Mouse (Mus musculus) MEL (cell line): ENCODE data around the gene Chst14. TPM values are rescaled to one million over a fixed set of nuclear protein-coding genes. Genes with fewer than 3 reads are reported as not detected.

Experiments used
- DNase-seq: peaks from one replicate; pipeline ENCODE4 v3.0.0; 2011; ENCODE audit warnings: low read depth, low spot score
- H3K27ac ChIP-seq: 2 replicates; pipeline ENCODE4 v1.5.1; 2012; ENCODE audit warnings: low read depth, mild to moderate bottlenecking, control low read depth, low read length, moderate library complexity; ENCODE audit not compliant: control insufficient read depth
- H3K27me3 ChIP-seq, 2 experiments: fragments of 150-350 bp in 1 of 2; sonication (generic) in 1 of 2; 2 replicates each; pipeline ENCODE4 v1.6.1; 2012; ENCODE audit warnings: low read length in 2 of 2, mild to moderate bottlenecking in 2 of 2, improper control_type of control experiment in 1 of 2, moderate library complexity in 1 of 2; ENCODE audit not compliant: insufficient read depth in 2 of 2, control insufficient read depth in 1 of 2
- H3K36me3 ChIP-seq, 2 experiments: 2 replicates each; pipeline ENCODE4 v1.6.1; 2012 to 2014; ENCODE audit warnings: low read length in 2 of 2, improper control_type of control experiment in 1 of 2, inconsistent platforms in 1 of 2, mild to moderate bottlenecking in 1 of 2; ENCODE audit not compliant: insufficient read depth in 2 of 2, control insufficient read depth in 1 of 2
- H3K4me1 ChIP-seq, 2 experiments: fragments of 150-350 bp in 1 of 2; sonication (generic) in 1 of 2; 2 replicates each; pipeline ENCODE4 v1.6.1; 2012; ENCODE audit warnings: low read length in 2 of 2, improper control_type of control experiment in 1 of 2, mild to moderate bottlenecking in 1 of 2; ENCODE audit not compliant: insufficient read depth in 2 of 2, control insufficient read depth in 1 of 2
- H3K4me3 ChIP-seq, 2 experiments: fragments of 150-350 bp in 1 of 2; sonication (generic) in 1 of 2; 2 replicates each; pipeline ENCODE4 v1.5.1; 2012; ENCODE audit warnings: low read depth in 2 of 2, low read length in 2 of 2, mild to moderate bottlenecking in 2 of 2, moderate library complexity in 2 of 2, control low read depth in 1 of 2, improper control_type of control experiment in 1 of 2; ENCODE audit not compliant: control insufficient read depth in 1 of 2, insufficient read depth in 1 of 2
- H3K79me2 ChIP-seq: 2 replicates; pipeline ENCODE4 v1.6.1; 2012; ENCODE audit warnings: mild to moderate bottlenecking, low read length, moderate library complexity; ENCODE audit not compliant: control insufficient read depth, poor library complexity, insufficient read depth
- H3K9ac ChIP-seq: 2 replicates; pipeline ENCODE4 v1.6.1; 2012; ENCODE audit warnings: low read depth, mild to moderate bottlenecking, control low read depth, low read length, moderate library complexity; ENCODE audit not compliant: control insufficient read depth, poor library complexity, severe bottlenecking
- H3K9me3 ChIP-seq: fragments of 150-350 bp; sonication (generic); replicated peaks from 2 replicates; pipeline ENCODE4 v1.6.1; 2012; ENCODE audit warnings: mild to moderate bottlenecking, low read length, improper control_type of control experiment, moderate library complexity; ENCODE audit not compliant: insufficient read depth
- BHLHE40 ChIP-seq: IDR thresholded peaks from 2 replicates; pipeline ENCODE4 v1.6.1; 2012; ENCODE audit warnings: low read depth, mild to moderate bottlenecking, inconsistent platforms, low read length, improper control_type of control experiment, borderline replicate concordance
- CHD2 ChIP-seq: IDR thresholded peaks from 2 replicates; pipeline ENCODE4 v1.6.1; 2011; ENCODE audit warnings: low read length, improper control_type of control experiment
- CTCF ChIP-seq, 3 experiments: IDR thresholded peaks in 2 of 3; conservative IDR thresholded peaks in 1 of 3; 2 replicates each; pipeline ENCODE4 v1.5.1; 2011 to 2012; ENCODE audit warnings: low read length in 3 of 3, low read depth in 2 of 3, mild to moderate bottlenecking in 2 of 3, improper control_type of control experiment in 1 of 3, inconsistent platforms in 1 of 3, mixed read lengths in 1 of 3, moderate library complexity in 1 of 3; ENCODE audit not compliant: control insufficient read depth in 1 of 3, insufficient read depth in 1 of 3, poor library complexity in 1 of 3, severe bottlenecking in 1 of 3
- E2F4 ChIP-seq: IDR thresholded peaks from 2 replicates; pipeline ENCODE4 v1.6.1; 2011; ENCODE audit warnings: low read depth, low read length, improper control_type of control experiment, borderline replicate concordance
- ELF1 ChIP-seq: IDR thresholded peaks from 2 replicates; pipeline ENCODE4 v1.6.1; 2014; ENCODE audit warnings: low read depth, mild to moderate bottlenecking, inconsistent platforms, low read length, improper control_type of control experiment, moderate library complexity
- EP300 ChIP-seq, 2 experiments: IDR thresholded peaks; 2 replicates each; pipeline ENCODE4 v1.6.1; 2011; ENCODE audit warnings: improper control_type of control experiment in 2 of 2, low read length in 2 of 2, low read depth in 1 of 2, mild to moderate bottlenecking in 1 of 2
- GATA1 ChIP-seq: IDR thresholded peaks from 2 replicates; pipeline ENCODE4 v1.6.1; 2011; ENCODE audit warnings: low read depth, low read length, improper control_type of control experiment
- HCFC1 ChIP-seq: IDR thresholded peaks from 2 replicates; pipeline ENCODE4 v1.6.1; 2012; ENCODE audit warnings: low read depth, mild to moderate bottlenecking, inconsistent platforms, low read length, improper control_type of control experiment, moderate library complexity
- JUND ChIP-seq: IDR thresholded peaks from 2 replicates; pipeline ENCODE4 v1.6.1; 2011; ENCODE audit warnings: low read depth, mild to moderate bottlenecking, improper control_type of control experiment, low read length
- KAT2A ChIP-seq: conservative IDR thresholded peaks from 2 replicates; pipeline ENCODE4 v1.6.1; 2012; ENCODE audit warnings: low read depth, low read length, improper control_type of control experiment, inconsistent platforms
- MAFK ChIP-seq: IDR thresholded peaks from 2 replicates; pipeline ENCODE4 v1.6.1; 2011; ENCODE audit warnings: low read depth, mild to moderate bottlenecking, low read length, improper control_type of control experiment, borderline replicate concordance
- MAX ChIP-seq: IDR thresholded peaks from 2 replicates; pipeline ENCODE4 v1.6.1; 2011; ENCODE audit warnings: low read length, improper control_type of control experiment
- MEF2A ChIP-seq: IDR thresholded peaks from 2 replicates; pipeline ENCODE4 v1.6.1; 2014; ENCODE audit warnings: low read depth, mild to moderate bottlenecking, inconsistent platforms, low read length, improper control_type of control experiment; ENCODE audit not compliant: poor library complexity, insufficient replicate concordance, severe bottlenecking; ENCODE audit errors: extremely low read depth
- MYC ChIP-seq: IDR thresholded peaks from 2 replicates; pipeline ENCODE4 v1.6.1; 2011; ENCODE audit warnings: low read depth, mild to moderate bottlenecking, low read length, improper control_type of control experiment, moderate library complexity
- NELFE ChIP-seq: IDR thresholded peaks from 2 replicates; pipeline ENCODE4 v1.6.1; 2011; ENCODE audit warnings: low read depth, low read length, improper control_type of control experiment
- RAD21 ChIP-seq: IDR thresholded peaks from 2 replicates; pipeline ENCODE4 v1.6.1; 2011; ENCODE audit warnings: mild to moderate bottlenecking, low read depth, low read length, improper control_type of control experiment
- SIN3A ChIP-seq: IDR thresholded peaks from 2 replicates; pipeline ENCODE4 v1.6.1; 2012; ENCODE audit warnings: low read length, improper control_type of control experiment, inconsistent platforms
- TAL1 ChIP-seq: IDR thresholded peaks from 2 replicates; pipeline ENCODE4 v1.6.1; 2012; ENCODE audit warnings: mild to moderate bottlenecking, inconsistent platforms, low read length, moderate library complexity, mixed read lengths
- UBTF ChIP-seq: IDR thresholded peaks from 2 replicates; pipeline ENCODE4 v1.6.1; 2012; ENCODE audit warnings: low read depth, mild to moderate bottlenecking, inconsistent platforms, low read length, improper control_type of control experiment, moderate library complexity, borderline replicate concordance; ENCODE audit not compliant: insufficient read depth
- USF1 ChIP-seq: IDR thresholded peaks from 2 replicates; pipeline ENCODE4 v1.6.1; 2014; ENCODE audit warnings: low read depth, mild to moderate bottlenecking, inconsistent platforms, low read length, improper control_type of control experiment, moderate library complexity
- USF2 ChIP-seq, 2 experiments: IDR thresholded peaks; 2 replicates each; pipeline ENCODE4 v1.6.1; 2011 to 2012; ENCODE audit warnings: improper control_type of control experiment in 2 of 2, low read length in 2 of 2, borderline replicate concordance in 1 of 2, inconsistent platforms in 1 of 2, low read depth in 1 of 2, mild to moderate bottlenecking in 1 of 2; ENCODE audit not compliant: insufficient read depth in 1 of 2
- ZMIZ1 ChIP-seq: IDR thresholded peaks from 2 replicates; pipeline ENCODE4 v1.6.1; 2012; ENCODE audit warnings: low read depth, mild to moderate bottlenecking, inconsistent platforms, low read length, improper control_type of control experiment, moderate library complexity
- polyA plus RNA-seq, 2 experiments: library from polyadenylated mRNA; stranded (reverse) in 1 of 2; unstranded in 1 of 2; fragments of >175 nt in 1 of 2; fragments of >200 nt in 1 of 2; gene quantifications; 2 replicates each; pipeline versions ENCODE4 v1.2.1 to v1.2.4; 2012; ENCODE audit warnings: low replicate concordance in 2 of 2, low read depth in 1 of 2; ENCODE audit not compliant: insufficient read length in 2 of 2, insufficient read depth in 1 of 2, missing spikeins in 1 of 2
- total RNA-seq: library from RNA; depleted of rRNA; stranded (reverse); fragments of 300-350 nt; gene quantifications from 2 replicates; pipeline ENCODE4 v1.2.3, GENCODE M21; 2012

Gene Chst14
- total and polyA plus RNA-seq, 3 experiments: 2.2 to 5.0 TPM; not detected in 1

GRCm38 (mm10) chr2:118907781-118908180, 18.5 kb upstream of the Chst14 start:
- peaks cover 0 to 24% of the 10 kb centered on the region in 2 experiments; a peak in 2 of 4 replicates for H3K36me3 ChIP-seq
- no peak overlapping the region for H3K9ac ChIP-seq
- peaks cover 3 to 34% of the 10 kb centered on the region in 2 experiments for H3K4me1 ChIP-seq

GRCm38 (mm10) chr2:118909151-118909550, 17.1 kb upstream of the Chst14 start:
- no peak for TF ChIP-seq TAL1
- TF ChIP-seq MEF2A: no peak
- TF ChIP-seq E2F4: no peak
- no peak for TF ChIP-seq UBTF
- no peak for TF ChIP-seq RAD21
- TF ChIP-seq MAX: no peak
- TF ChIP-seq SIN3A: no peak
- TF ChIP-seq GATA1: no peak
- TF ChIP-seq JUND: no peak
- TF ChIP-seq MYC: no peak
- no peak for TF ChIP-seq ELF1
- TF ChIP-seq HCFC1: no peak
- no peak for TF ChIP-seq CHD2
- no peak for TF ChIP-seq NELFE
- TF ChIP-seq ZMIZ1: no peak
- no peak for TF ChIP-seq KAT2A
- TF ChIP-seq USF1: no peak
- H3K9ac ChIP-seq: no peak overlapping the region
- no peak for DNase-seq
- no peak overlapping the region for H3K4me3 ChIP-seq
- peaks cover 0 to 14% of the 10 kb centered on the region in 2 experiments; a peak in 2 of 4 replicates for H3K36me3 ChIP-seq
- no peak overlapping the region for H3K27ac ChIP-seq
- peaks cover 48% of the 10 kb centered on the region for H3K79me2 ChIP-seq
- no peaks in the 10 kb centered on the region for H3K27me3 ChIP-seq
- H3K4me1 ChIP-seq: peaks cover 0 to 20% of the 10 kb centered on the region in 2 experiments; a peak in 3 of 4 replicates
- no peaks in the 10 kb centered on the region for H3K9me3 ChIP-seq

More at GRCm38 (mm10) chr2:118907781-118908180, 18.5 kb upstream of the Chst14 start:
- Histone ChIP-seq H3K4me3 (no peak overlapping the region), H3K27me3 (no peaks in the 10 kb centered on the region), H3K27ac (no peak overlapping the region), H3K79me2 (peaks cover 52% of the 10 kb centered on the region), H3K9me3 (no peaks in the 10 kb centered on the region)
- no peak for DNase-seq
- TF ChIP-seq CHD2 (no peak), JUND (no peak), RAD21 (no peak), MEF2A (no peak), GATA1 (no peak), EP300 (IDR thresholded peaks at IDR 0.05; ENCODE audit: low read depth in 1 of 2, low read length in 2 of 2) (no peak), BHLHE40 (no peak), CTCF (IDR thresholded peaks at IDR 0.05 in 2 of 3, conservative IDR thresholded peaks at IDR 0.05 in 1 of 3; ENCODE audit: control insufficient read depth in 1 of 3, insufficient read depth in 1 of 3, low read depth in 2 of 3, low read length in 3 of 3, poor library complexity in 1 of 3, severe bottlenecking in 1 of 3) (no peak), MYC (no peak), USF2 (IDR thresholded peaks at IDR 0.05; ENCODE audit: borderline replicate concordance in 1 of 2, insufficient read depth in 1 of 2, low read depth in 1 of 2, low read length in 2 of 2) (no peak), MAFK (no peak)
